Mouse (Mus musculus): Measurements from ENCODE around the gene Gtf2ird1. TPM values are rescaled to one million over a fixed set of nuclear protein-coding genes. Genes with fewer than 3 reads are reported as not detected.
"Not testable (repeated sequence)": the region's sequence is repeated elsewhere in the genome, so short reads cannot be mapped to it uniquely, and the experiment has no call there.

Gene Gtf2ird1
- polyA plus RNA-seq, 1 experiment from 2014 or later, result 50.9 TPM

GRCm38 (mm10) chr5:134483291-134483690 is 26.8 kb upstream of the Gtf2ird1 start:
- DNase-seq (ENCODE audit: low spot score), result no peak
- ATAC-seq, result no peak
- no peaks in the 10 kb centered on the region for H3K27me3 ChIP-seq (replicated peaks; ENCODE audit: control insufficient read depth, insufficient read depth, low read length)

DNA sequence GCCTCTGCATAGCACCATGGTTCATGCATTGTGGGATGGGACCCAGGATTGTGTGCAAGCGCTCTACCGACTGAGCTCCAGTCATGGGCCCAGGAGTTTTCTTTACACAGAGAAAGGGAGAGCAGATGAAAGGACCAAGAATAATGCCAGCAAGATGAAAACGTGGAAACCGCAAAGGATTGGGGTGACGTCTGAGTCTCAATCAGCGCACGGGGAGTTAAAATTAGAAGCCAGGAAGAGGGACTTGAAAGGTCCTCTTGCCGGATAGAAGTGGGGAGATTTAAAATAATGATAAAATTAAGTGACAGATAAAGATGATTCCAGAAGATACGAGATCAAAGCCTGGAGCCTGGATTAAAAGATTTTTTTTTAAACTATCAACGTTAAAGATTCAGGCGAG is 25.8 kb upstream of the Gtf2ird1 start:
- H3K4me2 ChIP-seq (ENCODE audit: low read length), result no peak overlapping the region
- H3K27me3 ChIP-seq (replicated peaks; ENCODE audit: control insufficient read depth, insufficient read depth, low read length), result no peaks in the 10 kb centered on the region
- H3K4me3 ChIP-seq (ENCODE audit: low read depth, low read length), result no peak overlapping the region
- 50% methylated on average over 11 of the region's 11 CpGs for WGBS
- ATAC-seq (no peak), DNase-seq (ENCODE audit: low spot score) (no peak)
- H3K9ac ChIP-seq (ENCODE audit: low read length), result no peak overlapping the region
- H3K4me1 ChIP-seq (ENCODE audit: control insufficient read depth, insufficient read depth, low read length), result no peaks in the 10 kb centered on the region
- H3K36me3 ChIP-seq (ENCODE audit: control insufficient read depth, insufficient read depth, low read length), result no peaks in the 10 kb centered on the region
- H3K27ac ChIP-seq (ENCODE audit: low read depth, low read length), result no peak overlapping the region
- H3K9me3 ChIP-seq (replicated peaks; ENCODE audit: control insufficient read depth, low read length), result no peaks in the 10 kb centered on the region

More at GRCm38 (mm10) chr5:134483291-134483690, 26.8 kb upstream of the Gtf2ird1 start:
- Histone ChIP-seq H3K36me3 (ENCODE audit: control insufficient read depth, insufficient read depth, low read length) (no peaks in the 10 kb centered on the region), H3K4me1 (ENCODE audit: control insufficient read depth, insufficient read depth, low read length) (no peaks in the 10 kb centered on the region), H3K9ac (ENCODE audit: low read length) (no peak overlapping the region), H3K4me2 (ENCODE audit: low read length) (no peak overlapping the region), H3K27ac (ENCODE audit: low read depth, low read length) (no peak overlapping the region), H3K4me3 (ENCODE audit: low read depth, low read length) (no peak overlapping the region), H3K9me3 (replicated peaks; ENCODE audit: control insufficient read depth, low read length) (no peaks in the 10 kb centered on the region)
- 100% methylated on average over 1 of the region's 1 CpGs for WGBS

DNA sequence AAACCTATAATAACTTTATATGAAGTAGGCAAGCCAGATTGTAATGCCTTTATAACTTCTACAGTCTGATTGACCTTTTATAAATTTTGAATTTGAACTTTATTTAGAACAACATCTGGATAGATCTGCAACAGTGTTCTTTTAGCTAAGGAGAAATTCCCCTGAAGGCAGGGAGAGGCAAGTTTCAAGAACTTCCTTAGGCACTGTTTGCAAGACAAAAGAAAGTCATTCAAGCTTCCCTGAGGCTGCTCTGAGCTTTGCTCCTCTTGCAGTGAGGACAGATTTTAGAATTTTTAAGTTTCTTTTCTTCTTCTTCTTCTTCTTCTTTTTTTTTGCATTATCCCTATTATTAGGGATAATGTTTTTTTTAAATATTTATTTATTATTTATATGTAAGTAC is 22.4 kb upstream of the Gtf2ird1 start:
- H3K9ac ChIP-seq (ENCODE audit: low read length); H3K27ac ChIP-seq (ENCODE audit: low read depth, low read length); H3K27me3 ChIP-seq (replicated peaks; ENCODE audit: control insufficient read depth, insufficient read depth, low read length); H3K4me3 ChIP-seq (ENCODE audit: low read depth, low read length); H3K36me3 ChIP-seq (ENCODE audit: control insufficient read depth, insufficient read depth, low read length); ATAC-seq; H3K4me2 ChIP-seq (ENCODE audit: low read length); H3K4me1 ChIP-seq (ENCODE audit: control insufficient read depth, insufficient read depth, low read length); DNase-seq (ENCODE audit: low spot score); H3K9me3 ChIP-seq (replicated peaks; ENCODE audit: control insufficient read depth, low read length): not testable (repeated sequence)

DNA sequence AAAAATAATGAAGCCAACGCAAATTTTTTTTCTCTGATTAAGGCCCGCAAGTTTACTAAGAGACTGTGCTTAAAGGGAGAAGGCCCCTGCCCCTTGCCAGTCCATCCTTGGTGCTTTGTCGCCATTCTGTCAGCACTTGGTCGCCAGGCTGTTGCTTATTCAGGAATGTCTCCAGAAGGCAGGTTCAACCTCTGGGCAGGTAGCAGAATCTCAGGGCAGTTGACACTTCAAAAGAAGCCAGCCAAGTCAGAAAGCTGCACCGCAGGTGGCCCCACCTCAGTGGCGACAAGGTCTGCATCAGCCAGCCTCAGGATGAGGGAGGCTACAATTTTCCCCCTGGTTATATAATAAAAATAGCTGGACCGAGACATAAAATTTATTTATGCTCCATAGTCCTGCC is 19.2 kb upstream of the Gtf2ird1 start:
- H3K27me3 ChIP-seq (replicated peaks; ENCODE audit: control insufficient read depth, insufficient read depth, low read length); H3K4me3 ChIP-seq (ENCODE audit: low read depth, low read length); H3K27ac ChIP-seq (ENCODE audit: low read depth, low read length); DNase-seq (ENCODE audit: low spot score); H3K36me3 ChIP-seq (ENCODE audit: control insufficient read depth, insufficient read depth, low read length); H3K4me1 ChIP-seq (ENCODE audit: control insufficient read depth, insufficient read depth, low read length); ATAC-seq; H3K9me3 ChIP-seq (replicated peaks; ENCODE audit: control insufficient read depth, low read length); H3K9ac ChIP-seq (ENCODE audit: low read length); H3K4me2 ChIP-seq (ENCODE audit: low read length): not testable (repeated sequence)
- 93% methylated on average over 7 of the region's 7 CpGs for WGBS

- Histone ChIP-seq H3K27me3 (replicated peaks; ENCODE audit: control insufficient read depth, insufficient read depth, low read length) (no peaks in the 10 kb centered on the region), H3K4me1 (ENCODE audit: control insufficient read depth, insufficient read depth, low read length) (no peaks in the 10 kb centered on the region), H3K4me3 (ENCODE audit: low read depth, low read length) (no peak overlapping the region), H3K27ac (ENCODE audit: low read depth, low read length) (no peak overlapping the region), H3K36me3 (ENCODE audit: control insufficient read depth, insufficient read depth, low read length) (no peaks in the 10 kb centered on the region), H3K4me2 (ENCODE audit: low read length) (no peak overlapping the region), H3K9me3 (replicated peaks; ENCODE audit: control insufficient read depth, low read length) (no peaks in the 10 kb centered on the region), H3K9ac (ENCODE audit: low read length) (no peak overlapping the region)
- DNase-seq (ENCODE audit: low spot score) (no peak), ATAC-seq (no peak)
- WGBS, result 97% methylated on average over 6 of the region's 6 CpGs
Measured at GRCm38 (mm10) chr5:134475006-134475605, 18.6 kb upstream of the Gtf2ird1 start.

GRCm38 (mm10) chr5:134473902-134474301 is 17.4 kb upstream of the Gtf2ird1 start:
- Histone ChIP-seq H3K9ac (ENCODE audit: low read length) (no peak overlapping the region), H3K4me1 (ENCODE audit: control insufficient read depth, insufficient read depth, low read length) (no peaks in the 10 kb centered on the region), H3K27me3 (replicated peaks; ENCODE audit: control insufficient read depth, insufficient read depth, low read length) (no peaks in the 10 kb centered on the region), H3K36me3 (ENCODE audit: control insufficient read depth, insufficient read depth, low read length) (no peaks in the 10 kb centered on the region), H3K27ac (ENCODE audit: low read depth, low read length) (no peak overlapping the region), H3K4me2 (ENCODE audit: low read length) (no peak overlapping the region), H3K4me3 (ENCODE audit: low read depth, low read length) (no peak overlapping the region), H3K9me3 (replicated peaks; ENCODE audit: control insufficient read depth, low read length) (no peaks in the 10 kb centered on the region)
- ATAC-seq (no peak), DNase-seq (ENCODE audit: low spot score) (peak; percentile 47)
- 90% methylated on average over 2 of the region's 2 CpGs for WGBS

- no peak overlapping the region for H3K27ac ChIP-seq (ENCODE audit: low read depth, low read length)
- H3K4me1 ChIP-seq (ENCODE audit: control insufficient read depth, insufficient read depth, low read length), result no peaks in the 10 kb centered on the region; the same call in 1 of the 2 replicates
- 61% methylated on average over 8 of the region's 8 CpGs for WGBS
- no peak overlapping the region for H3K4me3 ChIP-seq (ENCODE audit: low read depth, low read length)
- no peaks in the 10 kb centered on the region for H3K9me3 ChIP-seq (replicated peaks; ENCODE audit: control insufficient read depth, low read length)
- H3K9ac ChIP-seq (ENCODE audit: low read length), result no peak overlapping the region
- H3K36me3 ChIP-seq (ENCODE audit: control insufficient read depth, insufficient read depth, low read length), result no peaks in the 10 kb centered on the region
- no peak for ATAC-seq
- DNase-seq (ENCODE audit: low spot score), result no peak
- no peak overlapping the region for H3K4me2 ChIP-seq (ENCODE audit: low read length)
- H3K27me3 ChIP-seq (replicated peaks; ENCODE audit: control insufficient read depth, insufficient read depth, low read length), result no peaks in the 10 kb centered on the region
Measured at GRCm38 (mm10) chr5:134470538-134471169, 14.1 kb upstream of the Gtf2ird1 start.

GRCm38 (mm10) chr5:134469559-134470150 is 13.1 kb upstream of the Gtf2ird1 start:
- Histone ChIP-seq H3K4me3 (ENCODE audit: low read depth, low read length) (no peak overlapping the region), H3K9ac (ENCODE audit: low read length) (no peak overlapping the region), H3K36me3 (ENCODE audit: control insufficient read depth, insufficient read depth, low read length) (no peaks in the 10 kb centered on the region), H3K27ac (ENCODE audit: low read depth, low read length) (no peak overlapping the region), H3K4me2 (ENCODE audit: low read length) (no peak overlapping the region), H3K27me3 (replicated peaks; ENCODE audit: control insufficient read depth, insufficient read depth, low read length) (no peaks in the 10 kb centered on the region), H3K9me3 (replicated peaks; ENCODE audit: control insufficient read depth, low read length) (no peaks in the 10 kb centered on the region), H3K4me1 (ENCODE audit: control insufficient read depth, insufficient read depth, low read length) (no peaks in the 10 kb centered on the region; the same call in 1 of the 2 replicates)
- DNase-seq (ENCODE audit: low spot score) (no peak), ATAC-seq (no peak)
- 89% methylated on average over 7 of the region's 7 CpGs for WGBS

DNA sequence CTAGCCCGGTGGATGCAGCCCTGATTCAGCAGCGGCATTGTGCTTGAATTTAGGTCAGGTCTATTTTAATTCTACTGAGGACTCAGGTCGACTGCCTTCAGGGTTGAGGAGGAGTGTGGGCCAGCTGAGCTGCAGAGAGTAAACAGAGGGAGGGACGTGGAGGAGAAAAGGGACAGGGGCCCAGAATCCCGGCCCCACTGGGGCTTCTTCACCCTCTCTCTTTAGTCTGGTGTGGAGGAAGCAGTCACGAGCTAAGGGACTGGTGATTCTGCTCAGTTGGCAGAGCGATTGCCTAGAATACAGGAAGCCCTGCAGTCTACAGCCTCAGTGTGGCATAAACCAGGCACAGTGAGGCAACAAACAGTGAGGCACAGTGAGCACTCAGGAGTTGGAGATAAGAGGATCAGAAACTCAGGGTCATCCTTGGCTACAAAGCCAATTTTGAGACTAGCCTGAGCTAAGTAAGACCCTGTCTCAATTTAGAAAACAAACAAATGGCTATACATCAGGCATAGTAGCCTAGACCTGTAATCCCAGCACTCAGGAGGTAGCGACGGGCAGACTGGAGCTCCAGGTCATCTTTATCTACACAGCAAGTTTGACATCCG is 11.7 kb upstream of the Gtf2ird1 start:
- 76% methylated on average over 10 of the region's 10 CpGs for WGBS
- H3K4me3 ChIP-seq (ENCODE audit: low read depth, low read length), result no peak overlapping the region
- DNase-seq (ENCODE audit: low spot score) (no peak), ATAC-seq (no peak)
- no peaks in the 10 kb centered on the region for H3K27me3 ChIP-seq (replicated peaks; ENCODE audit: control insufficient read depth, insufficient read depth, low read length)
- no peaks in the 10 kb centered on the region; the same call in 1 of the 2 replicates for H3K4me1 ChIP-seq (ENCODE audit: control insufficient read depth, insufficient read depth, low read length)
- H3K36me3 ChIP-seq (ENCODE audit: control insufficient read depth, insufficient read depth, low read length), result no peaks in the 10 kb centered on the region
- no peak overlapping the region for H3K9ac ChIP-seq (ENCODE audit: low read length)
- no peak overlapping the region for H3K27ac ChIP-seq (ENCODE audit: low read depth, low read length)
- H3K9me3 ChIP-seq (replicated peaks; ENCODE audit: control insufficient read depth, low read length), result no peaks in the 10 kb centered on the region
- H3K4me2 ChIP-seq (ENCODE audit: low read length), result no peak overlapping the region

Measured in forebrain, embryonic 14.5 days (tissue).